Mouse (Mus musculus) heart, embryonic 16.5 days (tissue): ENCODE measurements around the gene Vsig8. TPM values are rescaled to one million over a fixed set of nuclear protein-coding genes. Genes with fewer than 3 reads are reported as not detected.
A peak's percentile ranks its signal among the peaks of the same experiment; 100 is the strongest.

Source experiments
- ATAC-seq: fragments of 200-750 bp; cut with Nextera tagmentation; replicated peaks from 2 replicates; pipeline ENCODE4 v1.8.0; 2017; ENCODE audit warnings: moderate number of reproducible peaks; ENCODE audit not compliant: insufficient read depth, low FRiP score; ENCODE audit errors: extremely low read depth
- H3K27ac ChIP-seq: fragments of 300-500 bp; sonication (generic); 2 replicates; pipeline ENCODE4 v1.5.1; 2014; ENCODE audit warnings: mild to moderate bottlenecking, low read length, control low read depth, moderate library complexity
- H3K27me3 ChIP-seq: fragments of 300-500 bp; sonication (generic); 2 replicates; pipeline ENCODE4 v1.6.1; 2014; ENCODE audit warnings: low read length, mixed read lengths; ENCODE audit not compliant: control insufficient read depth, insufficient read depth
- H3K36me3 ChIP-seq: fragments of 300-500 bp; sonication (generic); 2 replicates; pipeline ENCODE4 v1.6.1; 2014; ENCODE audit not compliant: control insufficient read depth, insufficient read depth
- H3K4me1 ChIP-seq: fragments of 300-500 bp; sonication (generic); 2 replicates; pipeline ENCODE4 v1.6.1; 2014; ENCODE audit warnings: low read length, mixed read lengths; ENCODE audit not compliant: control insufficient read depth, insufficient read depth
- H3K4me2 ChIP-seq: fragments of 300-500 bp; sonication (generic); 2 replicates; pipeline ENCODE4 v1.6.1; 2014; ENCODE audit warnings: low read depth, mild to moderate bottlenecking, control low read depth, low read length
- H3K4me3 ChIP-seq: fragments of 300-500 bp; sonication (generic); 2 replicates; pipeline ENCODE4 v1.5.1; 2014; ENCODE audit warnings: mild to moderate bottlenecking, control low read depth, low read length
- H3K9ac ChIP-seq: fragments of 300-500 bp; sonication (generic); 2 replicates; pipeline ENCODE4 v1.6.1; 2014; ENCODE audit warnings: low read length, control low read depth
- H3K9me3 ChIP-seq: fragments of 300-500 bp; sonication (generic); replicated peaks from 2 replicates; pipeline ENCODE4 v1.6.1; 2016; ENCODE audit warnings: low read length; ENCODE audit not compliant: control insufficient read depth
- WGBS: fragments of 180-500 bp; shearing (Covaris S2); extraction: QIAGEN DNeasy Blood & Tissue Kit; methylation state at CpG from one replicate; pipeline ENCODE4 v1.1.7; 2014; 5-methylcytosine and 5-hydroxymethylcytosine counted together
- polyA plus RNA-seq: library from polyadenylated mRNA; unstranded; fragments of >200 nt; fragmentation: Nextera tagmentation; extraction: Ambion mirVana; gene quantifications from 2 replicates; pipeline ENCODE4 v1.2.1, GENCODE M21; 2015

Vsig8 gene
- polyA plus RNA-seq, 1 experiment from 2014 or later, result 0.55 TPM

GRCm38 (mm10) chr1:172539827-172540226, 15.9 kb upstream of the Vsig8 start:
- Histone ChIP-seq H3K4me1 (no peaks in the 10 kb centered on the region), H3K27me3 (0 out of 2 replicates have a peak, but pooled peaks cover 10% of the 10 kb centered on the region), H3K27ac (no peak overlapping the region), H3K9ac (no peak overlapping the region), H3K36me3 (no peaks in the 10 kb centered on the region), H3K4me2 (no peak overlapping the region), H3K4me3 (no peak overlapping the region), H3K9me3 (no peaks in the 10 kb centered on the region)
- no peak for ATAC-seq
- 48% methylated on average over 6 of the region's 6 CpGs for WGBS

- Histone ChIP-seq H3K9ac (no peak overlapping the region), H3K27ac (no peak overlapping the region), H3K4me3 (no peak overlapping the region), H3K4me2 (no peak overlapping the region), H3K9me3 (no peaks in the 10 kb centered on the region), H3K36me3 (no peaks in the 10 kb centered on the region), H3K4me1 (no peaks in the 10 kb centered on the region), H3K27me3 (0 out of 2 replicates have a peak, but pooled peaks cover 10% of the 10 kb centered on the region)
- 53% methylated on average over 11 of the region's 11 CpGs for WGBS
- ATAC-seq, result no peak
Measured at GRCm38 (mm10) chr1:172540283-172540820, 15.4 kb upstream of the Vsig8 start.

DNA sequence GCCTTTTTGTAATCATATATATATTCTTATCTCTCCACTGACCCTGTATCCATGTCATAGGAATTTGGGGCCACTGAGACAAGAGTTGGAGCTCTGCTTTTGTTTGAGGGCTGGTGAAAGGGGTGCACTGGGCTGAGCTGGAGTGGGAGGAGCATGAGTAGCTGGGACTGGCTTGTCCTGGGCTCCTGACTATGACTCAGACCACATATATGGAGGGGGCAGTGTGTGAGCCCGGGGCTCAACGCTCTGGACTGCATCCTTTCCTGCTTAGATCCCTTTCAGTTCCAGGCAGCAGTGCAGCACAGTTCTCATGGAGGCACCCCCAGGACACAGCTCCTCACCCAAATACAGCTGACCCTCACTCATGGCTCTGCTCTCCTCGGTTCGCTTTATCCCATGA, 9.7 kb upstream of the Vsig8 start:
- Histone ChIP-seq H3K4me3 (no peak overlapping the region), H3K4me1 (peaks cover 19% of the 10 kb centered on the region), H3K9me3 (no peaks in the 10 kb centered on the region), H3K36me3 (no peaks in the 10 kb centered on the region), H3K27ac (no peak overlapping the region), H3K9ac (no peak overlapping the region), H3K4me2 (no peak overlapping the region), H3K27me3 (0 out of 2 replicates have a peak, but pooled peaks cover 6% of the 10 kb centered on the region)
- no peak for ATAC-seq
- 60% methylated on average over 4 of the region's 4 CpGs for WGBS

DNA sequence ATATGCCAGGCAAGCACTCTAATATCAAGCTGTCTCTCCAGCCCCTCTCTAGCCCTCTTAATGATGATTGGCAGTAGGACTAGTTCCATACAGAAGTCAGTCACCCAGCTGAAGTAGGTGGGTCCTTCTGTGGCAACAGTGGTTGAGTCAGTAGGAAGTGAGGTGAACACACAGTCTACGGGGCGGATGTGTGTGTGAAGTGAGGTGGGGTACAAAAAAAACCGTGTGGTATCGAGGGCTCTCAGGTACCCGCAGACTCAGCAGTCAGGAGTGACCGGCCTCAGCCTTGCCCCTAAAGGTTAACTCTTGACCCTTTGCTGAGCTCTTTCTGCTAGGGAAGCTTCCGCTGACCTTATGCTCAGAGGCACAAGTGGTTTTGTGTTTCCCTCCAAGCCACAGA, 7.2 kb upstream of the Vsig8 start:
- Histone ChIP-seq H3K4me1 (peaks cover 24% of the 10 kb centered on the region), H3K9me3 (no peaks in the 10 kb centered on the region), H3K4me2 (no peak overlapping the region), H3K27me3 (0 out of 2 replicates have a peak, but pooled peaks cover 4% of the 10 kb centered on the region), H3K27ac (no peak overlapping the region), H3K36me3 (no peaks in the 10 kb centered on the region), H3K4me3 (no peak overlapping the region), H3K9ac (no peak overlapping the region)
- ATAC-seq, result no peak
- 53% methylated on average over 7 of the region's 7 CpGs for WGBS

DNA sequence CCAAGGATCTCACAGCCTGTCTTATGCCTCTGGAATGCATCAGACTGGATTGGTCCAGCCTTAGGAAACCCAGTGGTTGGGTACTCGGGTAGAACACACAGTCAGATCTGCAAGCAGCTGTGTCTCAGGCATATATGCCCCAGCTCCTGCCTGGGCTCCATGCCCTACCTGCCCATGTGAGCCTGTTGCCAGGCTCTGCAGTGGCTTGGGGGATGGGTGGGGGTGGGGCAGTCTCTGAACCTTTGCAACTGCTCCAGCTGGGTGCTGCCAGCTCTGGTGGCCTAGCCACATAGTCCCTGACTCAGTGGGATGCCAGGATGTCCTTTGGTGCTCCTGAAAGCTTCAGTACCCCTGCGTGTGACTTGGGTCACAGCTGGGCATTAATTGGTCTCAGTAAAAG, 6.4 kb upstream of the Vsig8 start:
- Histone ChIP-seq H3K9ac (no peak overlapping the region), H3K4me1 (peaks cover 24% of the 10 kb centered on the region), H3K27ac (no peak overlapping the region), H3K36me3 (no peaks in the 10 kb centered on the region), H3K4me2 (peak overlapping the region; percentile 77), H3K27me3 (0 out of 2 replicates have a peak, but pooled peaks cover 4% of the 10 kb centered on the region), H3K4me3 (no peak overlapping the region), H3K9me3 (no peaks in the 10 kb centered on the region)
- ATAC-seq, result no peak
- 33% methylated on average over 2 of the region's 2 CpGs for WGBS

- H3K4me3 ChIP-seq, result peak overlapping the region; percentile 51
- H3K4me2 ChIP-seq, result peak overlapping the region; percentile 77
- peaks cover 24% of the 10 kb centered on the region for H3K4me1 ChIP-seq
- peak overlapping the region; percentile 59 for H3K9ac ChIP-seq
- no peak for ATAC-seq
- H3K27me3 ChIP-seq, result 0 out of 2 replicates have a peak, but pooled peaks cover 4% of the 10 kb centered on the region
- no peaks in the 10 kb centered on the region for H3K36me3 ChIP-seq
- H3K27ac ChIP-seq, result no peak overlapping the region
- 8% methylated on average over 8 of the region's 8 CpGs for WGBS
- no peaks in the 10 kb centered on the region for H3K9me3 ChIP-seq
Measured at GRCm38 (mm10) chr1:172549717-172550116, 6.0 kb upstream of the Vsig8 start.

DNA sequence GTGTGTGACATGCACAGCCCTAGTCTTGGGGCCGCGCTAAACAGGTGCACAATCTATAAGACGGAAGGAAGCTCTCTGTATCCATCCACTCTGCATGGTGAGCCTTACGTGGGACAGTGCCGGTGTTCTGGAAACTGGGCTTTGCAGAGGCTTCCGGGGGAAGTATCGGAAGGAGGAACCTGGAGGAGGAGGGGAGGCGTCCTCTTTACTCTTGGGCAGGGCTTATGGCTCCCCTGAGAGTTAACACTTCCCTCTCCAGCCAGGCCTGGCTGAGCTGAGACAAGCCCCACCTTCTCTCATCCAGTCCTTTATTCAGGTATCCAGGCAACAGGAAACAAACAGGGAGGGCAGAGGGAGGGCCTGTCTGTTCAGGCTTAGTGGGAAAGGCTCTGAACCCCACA, 5.2 kb upstream of the Vsig8 start:
- H3K9me3 ChIP-seq, result no peaks in the 10 kb centered on the region
- peaks cover 24% of the 10 kb centered on the region for H3K4me1 ChIP-seq
- H3K9ac ChIP-seq, result peak overlapping the region; percentile 59
- H3K27ac ChIP-seq, result no peak overlapping the region; the same call in 1 of the 2 replicates
- H3K4me2 ChIP-seq, result peak overlapping the region; percentile 77
- no peaks in the 10 kb centered on the region for H3K36me3 ChIP-seq
- H3K4me3 ChIP-seq, result peak overlapping the region; percentile 51
- ATAC-seq, result peak; percentile 73
- H3K27me3 ChIP-seq, result 0 out of 2 replicates have a peak, but pooled peaks cover 4% of the 10 kb centered on the region
- WGBS, result under 1% methylated on average over 8 of the region's 8 CpGs

DNA sequence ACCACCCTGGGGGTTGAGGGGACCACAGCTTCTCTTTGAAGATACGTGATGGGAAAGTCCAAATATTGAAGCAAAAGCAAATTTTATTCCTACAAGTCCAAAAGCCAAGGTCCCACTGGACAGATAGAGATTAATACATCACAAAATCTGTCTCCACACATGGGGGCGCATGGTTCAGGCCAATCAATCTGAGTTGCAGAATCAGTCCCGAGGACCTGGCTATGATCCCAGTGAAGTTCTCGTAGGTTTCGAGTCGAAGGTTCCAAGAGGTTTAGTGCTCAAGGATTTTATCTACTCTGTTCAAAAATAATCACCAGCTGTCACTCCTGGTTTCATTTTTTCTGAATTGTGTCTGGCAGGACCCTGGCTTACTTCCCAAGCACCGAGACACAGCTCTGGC, 4.7 kb upstream of the Vsig8 start:
- Histone ChIP-seq H3K27ac (no peak overlapping the region), H3K4me1 (peaks cover 24% of the 10 kb centered on the region), H3K27me3 (0 out of 2 replicates have a peak, but pooled peaks cover 4% of the 10 kb centered on the region), H3K36me3 (no peaks in the 10 kb centered on the region), H3K9me3 (no peaks in the 10 kb centered on the region), H3K9ac (no peak overlapping the region; the same call in 1 of the 2 replicates), H3K4me3 (peak overlapping the region; percentile 51), H3K4me2 (peak overlapping the region; percentile 77)
- 23% methylated on average over 7 of the region's 7 CpGs for WGBS
- ATAC-seq, result no peak

DNA sequence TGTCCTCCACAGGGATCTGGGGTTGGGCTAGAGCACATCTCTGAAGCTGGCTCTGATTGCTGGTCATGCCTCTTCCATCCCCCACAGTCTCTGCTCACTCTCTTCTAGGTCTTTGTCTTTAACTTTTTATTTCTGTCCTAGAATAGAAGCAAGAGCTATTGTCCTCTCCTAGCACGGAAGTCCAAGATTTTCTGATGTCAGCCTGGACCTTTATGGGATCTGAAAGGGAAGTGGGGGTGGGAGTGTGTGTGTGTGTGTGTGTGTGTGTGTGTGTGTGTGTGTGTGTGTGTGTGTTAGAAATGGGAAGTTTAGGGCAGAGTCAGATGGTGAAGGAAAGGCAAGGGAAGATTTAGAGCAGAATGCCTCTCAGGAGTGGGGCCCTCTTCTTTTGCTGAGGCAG, 3.1 kb upstream of the Vsig8 start:
- peaks cover 4% of the 10 kb centered on the region; the same call in 1 of the 2 replicates for H3K27me3 ChIP-seq
- ATAC-seq, result no peak

More for the DNA sequence above, 3.1 kb upstream of the Vsig8 start:
- Histone ChIP-seq H3K4me1 (peaks cover 24% of the 10 kb centered on the region), H3K36me3 (no peaks in the 10 kb centered on the region), H3K4me2 (no peak overlapping the region), H3K27ac (peak overlapping the region; percentile 44; the same call in 1 of the 2 replicates), H3K9me3 (no peaks in the 10 kb centered on the region), H3K9ac (no peak overlapping the region), H3K4me3 (no peak overlapping the region)
- WGBS, result 46% methylated on average over 1 of the region's 1 CpGs
